Mouse (Mus musculus) MEL (cell line): Measurements from ENCODE around the gene Timm50. TPM values are rescaled to one million over a fixed set of nuclear protein-coding genes. Genes with fewer than 3 reads are reported as not detected.

Experiments used
- DNase-seq: peaks from one replicate; pipeline ENCODE4 v3.0.0; 2011; ENCODE audit warnings: low read depth, low spot score
- H3K27ac ChIP-seq: 2 replicates; pipeline ENCODE4 v1.5.1; 2012; ENCODE audit warnings: low read depth, mild to moderate bottlenecking, control low read depth, low read length, moderate library complexity; ENCODE audit not compliant: control insufficient read depth
- H3K27me3 ChIP-seq, 2 experiments: fragments of 150-350 bp in 1 of 2; sonication (generic) in 1 of 2; 2 replicates each; pipeline ENCODE4 v1.6.1; 2012; ENCODE audit warnings: low read length in 2 of 2, mild to moderate bottlenecking in 2 of 2, improper control_type of control experiment in 1 of 2, moderate library complexity in 1 of 2; ENCODE audit not compliant: insufficient read depth in 2 of 2, control insufficient read depth in 1 of 2
- H3K36me3 ChIP-seq, 2 experiments: 2 replicates each; pipeline ENCODE4 v1.6.1; 2012 to 2014; ENCODE audit warnings: low read length in 2 of 2, improper control_type of control experiment in 1 of 2, inconsistent platforms in 1 of 2, mild to moderate bottlenecking in 1 of 2; ENCODE audit not compliant: insufficient read depth in 2 of 2, control insufficient read depth in 1 of 2
- H3K4me1 ChIP-seq, 2 experiments: fragments of 150-350 bp in 1 of 2; sonication (generic) in 1 of 2; 2 replicates each; pipeline ENCODE4 v1.6.1; 2012; ENCODE audit warnings: low read length in 2 of 2, improper control_type of control experiment in 1 of 2, mild to moderate bottlenecking in 1 of 2; ENCODE audit not compliant: insufficient read depth in 2 of 2, control insufficient read depth in 1 of 2
- H3K4me3 ChIP-seq, 2 experiments: fragments of 150-350 bp in 1 of 2; sonication (generic) in 1 of 2; 2 replicates each; pipeline ENCODE4 v1.5.1; 2012; ENCODE audit warnings: low read depth in 2 of 2, low read length in 2 of 2, mild to moderate bottlenecking in 2 of 2, moderate library complexity in 2 of 2, control low read depth in 1 of 2, improper control_type of control experiment in 1 of 2; ENCODE audit not compliant: control insufficient read depth in 1 of 2, insufficient read depth in 1 of 2
- H3K79me2 ChIP-seq: 2 replicates; pipeline ENCODE4 v1.6.1; 2012; ENCODE audit warnings: mild to moderate bottlenecking, low read length, moderate library complexity; ENCODE audit not compliant: control insufficient read depth, poor library complexity, insufficient read depth
- H3K9ac ChIP-seq: 2 replicates; pipeline ENCODE4 v1.6.1; 2012; ENCODE audit warnings: low read depth, mild to moderate bottlenecking, control low read depth, low read length, moderate library complexity; ENCODE audit not compliant: control insufficient read depth, poor library complexity, severe bottlenecking
- H3K9me3 ChIP-seq: fragments of 150-350 bp; sonication (generic); replicated peaks from 2 replicates; pipeline ENCODE4 v1.6.1; 2012; ENCODE audit warnings: mild to moderate bottlenecking, low read length, improper control_type of control experiment, moderate library complexity; ENCODE audit not compliant: insufficient read depth
- CHD1 ChIP-seq: IDR thresholded peaks from 2 replicates; pipeline ENCODE4 v1.6.1; 2012; ENCODE audit warnings: low read depth, mild to moderate bottlenecking, inconsistent platforms, low read length, improper control_type of control experiment
- CHD2 ChIP-seq: IDR thresholded peaks from 2 replicates; pipeline ENCODE4 v1.6.1; 2011; ENCODE audit warnings: low read length, improper control_type of control experiment
- E2F4 ChIP-seq: IDR thresholded peaks from 2 replicates; pipeline ENCODE4 v1.6.1; 2011; ENCODE audit warnings: low read depth, low read length, improper control_type of control experiment, borderline replicate concordance
- EP300 ChIP-seq, 2 experiments: IDR thresholded peaks; 2 replicates each; pipeline ENCODE4 v1.6.1; 2011; ENCODE audit warnings: improper control_type of control experiment in 2 of 2, low read length in 2 of 2, low read depth in 1 of 2, mild to moderate bottlenecking in 1 of 2
- ETS1 ChIP-seq: IDR thresholded peaks from 2 replicates; pipeline ENCODE4 v1.6.1; 2012; ENCODE audit warnings: low read depth, mild to moderate bottlenecking, inconsistent platforms, low read length, improper control_type of control experiment, moderate library complexity
- MAX ChIP-seq: IDR thresholded peaks from 2 replicates; pipeline ENCODE4 v1.6.1; 2011; ENCODE audit warnings: low read length, improper control_type of control experiment
- MAZ ChIP-seq: IDR thresholded peaks from 2 replicates; pipeline ENCODE4 v1.6.1; 2012; ENCODE audit warnings: low read depth, mild to moderate bottlenecking, inconsistent platforms, low read length, improper control_type of control experiment
- MEF2A ChIP-seq: IDR thresholded peaks from 2 replicates; pipeline ENCODE4 v1.6.1; 2014; ENCODE audit warnings: low read depth, mild to moderate bottlenecking, inconsistent platforms, low read length, improper control_type of control experiment; ENCODE audit not compliant: poor library complexity, insufficient replicate concordance, severe bottlenecking; ENCODE audit errors: extremely low read depth
- MXI1 ChIP-seq: IDR thresholded peaks from 2 replicates; pipeline ENCODE4 v1.6.1; 2011; ENCODE audit warnings: mild to moderate bottlenecking, low read depth, low read length, improper control_type of control experiment
- MYC ChIP-seq: IDR thresholded peaks from 2 replicates; pipeline ENCODE4 v1.6.1; 2011; ENCODE audit warnings: low read depth, mild to moderate bottlenecking, low read length, improper control_type of control experiment, moderate library complexity
- NRF1 ChIP-seq: IDR thresholded peaks from 2 replicates; pipeline ENCODE4 v1.6.1; 2014; ENCODE audit warnings: low read depth, mild to moderate bottlenecking, inconsistent platforms, low read length, improper control_type of control experiment, moderate library complexity; ENCODE audit not compliant: poor library complexity, insufficient read depth, severe bottlenecking
- POLR2A ChIP-seq, 2 experiments: IDR thresholded peaks; 2 replicates each; pipeline ENCODE4 v1.6.1; 2011 to 2012; ENCODE audit warnings: low read length in 2 of 2, mild to moderate bottlenecking in 2 of 2, control low read depth in 1 of 2, improper control_type of control experiment in 1 of 2, low read depth in 1 of 2, moderate library complexity in 1 of 2; ENCODE audit not compliant: control insufficient read depth in 1 of 2, insufficient read depth in 1 of 2, poor library complexity in 1 of 2
- POLR2AphosphoS2 ChIP-seq: IDR thresholded peaks from 2 replicates; pipeline ENCODE4 v1.6.1; 2011; ENCODE audit warnings: low read length, improper control_type of control experiment
- RAD21 ChIP-seq: IDR thresholded peaks from 2 replicates; pipeline ENCODE4 v1.6.1; 2011; ENCODE audit warnings: mild to moderate bottlenecking, low read depth, low read length, improper control_type of control experiment
- RCOR1 ChIP-seq: IDR thresholded peaks from 2 replicates; pipeline ENCODE4 v1.6.1; 2012; ENCODE audit warnings: low read depth, mild to moderate bottlenecking, inconsistent platforms, low read length, improper control_type of control experiment
- SMC3 ChIP-seq: IDR thresholded peaks from 2 replicates; pipeline ENCODE4 v1.6.1; 2011; ENCODE audit warnings: low read depth, low read length, improper control_type of control experiment
- TAL1 ChIP-seq: IDR thresholded peaks from 2 replicates; pipeline ENCODE4 v1.6.1; 2012; ENCODE audit warnings: mild to moderate bottlenecking, inconsistent platforms, low read length, moderate library complexity, mixed read lengths
- TCF12 ChIP-seq: IDR thresholded peaks from 2 replicates; pipeline ENCODE4 v1.6.1; 2014; ENCODE audit warnings: low read depth, mild to moderate bottlenecking, inconsistent platforms, low read length, improper control_type of control experiment, moderate library complexity
- ZC3H11A ChIP-seq: IDR thresholded peaks from 2 replicates; pipeline ENCODE4 v1.6.1; 2012; ENCODE audit warnings: low read depth, mild to moderate bottlenecking, inconsistent platforms, low read length, improper control_type of control experiment
- ZNF384 ChIP-seq: IDR thresholded peaks from 2 replicates; pipeline ENCODE4 v1.6.1; 2012; ENCODE audit warnings: low read depth, mild to moderate bottlenecking, inconsistent platforms, low read length, improper control_type of control experiment
- polyA plus RNA-seq, 2 experiments: library from polyadenylated mRNA; stranded (reverse) in 1 of 2; unstranded in 1 of 2; fragments of >175 nt in 1 of 2; fragments of >200 nt in 1 of 2; gene quantifications; 2 replicates each; pipeline versions ENCODE4 v1.2.1 to v1.2.4; 2012; ENCODE audit warnings: low replicate concordance in 2 of 2, low read depth in 1 of 2; ENCODE audit not compliant: insufficient read length in 2 of 2, insufficient read depth in 1 of 2, missing spikeins in 1 of 2
- total RNA-seq: library from RNA; depleted of rRNA; stranded (reverse); fragments of 300-350 nt; gene quantifications from 2 replicates; pipeline ENCODE4 v1.2.3, GENCODE M21; 2012

Gene Timm50
- total and polyA plus RNA-seq, 3 experiments = 167 to 216 TPM; not detected in 1

DNA sequence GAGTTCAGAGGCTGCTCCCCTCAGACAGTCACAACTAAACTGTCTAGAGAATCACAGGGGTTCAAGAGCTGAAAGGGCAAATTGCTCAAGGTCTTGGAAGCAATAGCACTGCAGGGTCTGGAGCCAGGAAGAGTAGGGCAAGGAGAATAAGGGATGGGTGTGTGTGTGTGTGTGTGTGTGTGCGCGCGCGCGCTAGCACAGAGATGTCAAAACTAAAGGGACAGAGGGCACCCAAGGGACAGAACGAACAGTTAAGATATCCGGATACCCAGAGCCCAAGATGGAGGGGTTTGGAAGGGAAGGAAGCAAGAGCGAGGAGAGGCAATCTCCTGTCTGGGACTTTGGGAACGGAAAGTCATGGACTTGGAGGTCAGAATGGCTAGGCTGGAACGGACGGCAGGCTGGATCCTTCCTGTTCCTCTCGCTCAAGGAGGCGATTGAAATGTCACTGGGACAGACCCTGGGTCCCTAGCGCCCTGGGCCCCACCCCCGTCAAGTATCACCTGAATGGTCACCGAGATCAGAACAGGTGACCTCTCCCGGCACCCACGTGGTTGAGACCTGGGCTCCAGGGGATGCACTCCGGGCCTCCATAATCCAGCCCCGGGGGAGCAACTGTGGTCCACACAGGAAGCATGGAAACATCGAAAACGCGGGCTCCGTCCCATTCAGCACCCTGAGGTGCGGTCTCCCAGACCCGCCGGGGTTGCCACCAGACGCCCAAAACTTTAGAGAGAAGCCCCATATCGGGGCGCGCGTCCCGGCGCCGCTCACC lies 534 bp downstream of the Timm50 start:
- Histone ChIP-seq H3K36me3 (peaks cover 1 to 5% of the 10 kb centered on the region in 2 experiments; a peak in 3 of 4 replicates), H3K4me3 (peak overlapping the region; percentile 68 to 70), H3K9ac (peak overlapping the region; percentile 87), H3K9me3 (no peaks in the 10 kb centered on the region), H3K27ac (peak overlapping the region; percentile 17), H3K79me2 (peaks cover 11% of the 10 kb centered on the region), H3K4me1 (no peaks in the 10 kb centered on the region), H3K27me3 (no peaks in the 10 kb centered on the region)
- peak; percentile 2; the same call in 1 of the 2 replicates for TF ChIP-seq MYC
- peak; percentile 76; the same call in 1 of the 2 replicates for TF ChIP-seq MAX
- no peak for TF ChIP-seq MXI1
- TF ChIP-seq MAZ = 0 out of 2 replicates have a peak, but pooled peaks have one; percentile 43
- DNase-seq = no peak

DNA sequence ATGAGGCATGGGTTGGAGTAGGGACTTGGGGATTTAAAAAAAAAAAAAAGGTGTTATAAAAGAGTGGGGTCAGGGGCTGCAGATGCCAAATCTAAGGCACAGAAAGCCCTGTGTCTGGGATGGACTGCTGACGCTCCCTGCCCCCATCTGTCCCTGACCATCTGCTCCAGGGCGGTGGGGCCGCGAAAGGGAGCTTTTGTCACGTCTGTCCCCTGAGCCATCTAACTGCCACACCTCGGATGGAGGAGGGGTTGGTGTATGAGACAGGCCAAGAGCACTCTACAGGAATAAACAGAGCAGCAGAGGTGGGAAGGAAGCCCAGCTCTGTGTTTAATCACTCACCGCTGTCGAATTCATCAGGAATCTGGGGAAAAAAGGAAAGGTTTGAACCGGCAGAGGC lies 2.1 kb downstream of the Timm50 start:
- Histone ChIP-seq H3K4me1 (no peaks in the 10 kb centered on the region), H3K9ac (no peak overlapping the region), H3K4me3 (no peak overlapping the region), H3K79me2 (peaks cover 11% of the 10 kb centered on the region), H3K27me3 (no peaks in the 10 kb centered on the region), H3K27ac (no peak overlapping the region), H3K9me3 (no peaks in the 10 kb centered on the region), H3K36me3 (peaks cover 1 to 5% of the 10 kb centered on the region in 2 experiments; a peak in 3 of 4 replicates)
- no peak for TF ChIP-seq CHD1
- no peak for TF ChIP-seq MEF2A
- no peak for TF ChIP-seq ZC3H11A
- TF ChIP-seq MAZ = no peak
- TF ChIP-seq RAD21 = no peak
- no peak for TF ChIP-seq SMC3
- TF ChIP-seq E2F4 = no peak
- TF ChIP-seq CHD2 = no peak
- TF ChIP-seq TCF12 = no peak
- DNase-seq = no peak

DNA sequence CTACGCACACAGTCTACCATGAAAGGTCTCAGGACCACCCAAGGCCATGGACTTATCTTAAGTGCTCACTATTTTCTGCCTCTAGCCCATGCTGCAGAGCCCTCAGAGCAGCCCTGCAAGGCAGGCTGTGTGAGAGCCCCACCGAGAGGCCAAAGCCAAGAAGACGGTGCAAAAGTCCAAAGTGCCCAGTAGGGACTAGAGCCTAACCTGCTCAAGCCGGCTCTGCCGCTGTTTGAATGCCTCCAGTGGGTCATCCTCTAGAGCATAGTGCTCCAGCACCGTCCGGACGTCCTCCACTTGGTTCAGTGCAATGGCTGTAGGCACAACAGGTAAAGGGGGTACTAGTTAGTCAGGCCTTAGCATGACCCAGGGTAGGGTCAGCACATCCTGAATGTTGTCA lies 5.7 kb downstream of the Timm50 start:
- Histone ChIP-seq H3K4me1 (no peaks in the 10 kb centered on the region), H3K9me3 (no peaks in the 10 kb centered on the region)

More for the DNA sequence above, 5.7 kb downstream of the Timm50 start:
- no peak for DNase-seq
- Histone ChIP-seq H3K4me3 (no peak overlapping the region), H3K27ac (no peak overlapping the region), H3K9ac (no peak overlapping the region)
- TF ChIP-seq MXI1 (no peak), RCOR1 (no peak), POLR2A (IDR thresholded peaks at IDR 0.05; ENCODE audit: control insufficient read depth in 1 of 2, insufficient read depth in 1 of 2, low read depth in 1 of 2, low read length in 2 of 2, poor library complexity in 1 of 2) (no peak), E2F4 (no peak), TAL1 (no peak), MAX (no peak), NRF1 (no peak), MEF2A (no peak), POLR2AphosphoS2 (no peak), ZC3H11A (no peak), MYC (no peak), EP300 (IDR thresholded peaks at IDR 0.05; ENCODE audit: low read depth in 1 of 2, low read length in 2 of 2) (no peak), TCF12 (no peak), ETS1 (no peak), ZNF384 (no peak)
- TF ChIP-seq, all 39 proteins: peak for 0
- Histone ChIP-seq H3K36me3 (peaks cover 1 to 5% of the 10 kb centered on the region in 2 experiments; a peak in 3 of 4 replicates), H3K27me3 (no peaks in the 10 kb centered on the region), H3K79me2 (peaks cover 5% of the 10 kb centered on the region)
